Mouse (Mus musculus) neutrophil, adult 59 days (primary cell): ENCODE data around the gene Olfr96. TPM values are rescaled to one million over a fixed set of nuclear protein-coding genes. Genes with fewer than 3 reads are reported as not detected.

Experiments
- total RNA-seq, 2 experiments: library from RNA; stranded (reverse); gene quantifications; 1 replicate in 1 of 2; 2 replicates in 1 of 2; pipeline ENCODE4 v1.2.4; 2023

Olfr96 gene
- not detected for total RNA-seq

DNA sequence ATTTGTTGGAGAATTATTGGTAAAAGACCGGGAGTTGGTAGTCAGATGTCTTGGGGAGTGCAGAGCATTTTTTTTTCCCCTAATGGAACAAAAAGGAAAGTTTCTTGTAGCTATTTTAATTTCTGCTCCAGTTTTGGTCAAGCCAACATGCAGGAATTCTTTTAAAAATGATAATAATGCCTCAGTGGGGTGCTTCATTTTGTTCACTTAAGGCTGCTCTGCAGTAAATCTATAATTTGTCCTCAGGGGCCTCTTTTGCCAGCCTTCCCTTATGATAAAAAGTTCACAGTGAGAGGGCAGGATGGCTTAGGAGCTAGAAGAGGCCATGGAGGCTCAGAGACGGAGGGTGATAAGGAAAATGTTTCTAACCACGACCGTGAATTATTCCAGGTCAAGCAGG is at the start of gene Olfr96:
Olfr96 (plus strand) TSS at position 301 of the 400 bp plus-strand sequence.

GRCm38 (mm10) chr17:37193656-37194055 is 26.3 kb upstream of the Olfr96 start, which contains the start of gene Ubd:
Gene Ubd, plus strand, starts transcription at chr17:37193892.

DNA sequence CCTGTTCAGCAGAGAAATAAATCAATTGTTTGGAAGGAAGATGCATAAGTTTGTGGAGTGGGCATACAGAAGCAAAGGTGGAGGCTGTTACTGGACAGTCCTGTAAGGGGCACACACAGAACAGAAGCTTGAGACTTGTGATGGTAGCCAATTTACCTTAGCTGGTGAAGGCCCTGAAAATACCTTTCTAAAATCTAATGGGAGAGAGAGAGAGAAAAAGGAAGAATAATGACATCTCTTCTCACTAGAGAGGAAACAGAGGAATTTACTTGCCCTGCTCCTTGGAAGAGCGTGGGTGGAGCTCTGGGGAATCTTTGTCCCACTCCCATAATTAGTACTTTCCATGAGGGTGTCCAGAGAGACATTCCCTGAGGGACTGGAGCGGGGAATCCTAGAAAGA is 19.1 kb upstream of the Olfr96 start, which contains the start of gene Olfr94:
Olfr94 (minus strand) TSS at position 101 of the 400 bp plus-strand sequence.

DNA sequence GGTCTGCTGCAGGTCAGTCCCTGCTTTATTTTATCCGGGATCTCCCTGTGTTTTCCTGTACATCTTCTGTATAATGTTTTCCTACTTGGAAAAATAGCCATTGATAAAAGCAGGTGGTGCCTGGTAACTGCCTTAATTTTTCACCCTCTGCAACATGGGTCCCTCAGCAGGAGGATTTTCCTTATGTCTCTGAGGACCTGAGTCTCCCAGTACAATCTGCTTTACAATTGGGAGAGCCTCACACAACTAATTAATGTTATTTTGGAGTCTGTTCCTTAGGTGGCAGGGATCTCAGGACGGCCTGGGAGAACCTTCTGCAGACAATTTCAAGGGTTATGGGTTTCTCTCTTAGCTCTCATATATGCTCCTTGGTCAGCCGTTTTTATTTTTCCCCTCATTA is 6.9 kb upstream of the Olfr96 start, which contains the start of gene Olfr95:
Olfr95 (minus strand) TSS at position 101 of the 400 bp plus-strand sequence.

GRCm38 (mm10) chr17:37237230-37237629 is 17.3 kb downstream of the Olfr96 start, which contains the start of gene Olfr97:
Gene Olfr97, minus strand, starts transcription at chr17:37237330.

GRCm38 (mm10) chr17:37263626-37264025 is 43.7 kb downstream of the Olfr96 start, which contains the start of gene Olfr98:
Gene Olfr98, minus strand, starts transcription at chr17:37263749.

GRCm38 (mm10) chr17:37270058-37270701 is 50.2 kb downstream of the Olfr96 start, which contains the start of gene H2-M3:
Gene H2-M3, plus strand, starts transcription at chr17:37270220.

Other genes starting within 250 kb of the Olfr96 start
- not detected for gene 2410137M14Rik, start 238.9 kb upstream of the Olfr96 start, total RNA-seq
- gene H2-M5, start 230.6 kb upstream of the Olfr96 start, total RNA-seq: not detected
- gene Zfp57, start 219.0 kb upstream of the Olfr96 start, total RNA-seq: not detected
- gene Mog, start 196.7 kb upstream of the Olfr96 start, total RNA-seq: not detected
- gene Gabbr1, start 174.2 kb upstream of the Olfr96 start, total RNA-seq: 100 to 1,000 TPM; 119 to 127 TPM
- gene Olfr90, start 131.6 kb upstream of the Olfr96 start, total RNA-seq: not detected
- gene Olfr91, start 121.9 kb upstream of the Olfr96 start, total RNA-seq: not detected
- gene Olfr92, start 100.1 kb upstream of the Olfr96 start, total RNA-seq: not detected
- gene Olfr93, start 58.7 kb upstream of the Olfr96 start, total RNA-seq: not detected
- gene Ubd, start 26.3 kb upstream of the Olfr96 start, total RNA-seq: not detected
- not detected for gene Olfr94, start 19.2 kb upstream of the Olfr96 start, total RNA-seq
- not detected for gene Olfr95, start 7.0 kb upstream of the Olfr96 start, total RNA-seq
- not detected for gene Olfr97, start 17.2 kb downstream of the Olfr96 start, total RNA-seq
- gene Olfr98, start 43.6 kb downstream of the Olfr96 start, total RNA-seq: not detected
- gene H2-M3, start 50.1 kb downstream of the Olfr96 start, total RNA-seq: 1 to 10 TPM; 5.8 to 6.0 TPM
- not detected for gene Olfr99, start 63.3 kb downstream of the Olfr96 start, total RNA-seq
- not detected for gene Olfr101, start 84.2 kb downstream of the Olfr96 start, total RNA-seq
- not detected for gene Olfr102, start 96.9 kb downstream of the Olfr96 start, total RNA-seq
- not detected for gene Olfr103, start 119.6 kb downstream of the Olfr96 start, total RNA-seq
- gene Olfr104-ps, start 139.4 kb downstream of the Olfr96 start, total RNA-seq: not detected
- gene Olfr105-ps, start 158.9 kb downstream of the Olfr96 start, total RNA-seq: not detected
- not detected for gene Olfr106-ps, start 170.2 kb downstream of the Olfr96 start, total RNA-seq
- gene Olfr107, start 179.1 kb downstream of the Olfr96 start, total RNA-seq: not detected
- not detected for gene Olfr108, start 225.3 kb downstream of the Olfr96 start, total RNA-seq
- not detected for gene Olfr109, start 238.8 kb downstream of the Olfr96 start, total RNA-seq